Mouse (Mus musculus) kidney, postnatal 0 days (tissue): ENCODE results near the gene Pik3ca. TPM values are rescaled to one million over a fixed set of nuclear protein-coding genes. Genes with fewer than 3 reads are reported as not detected.

Source experiments
- ATAC-seq: fragments of 200-750 bp; cut with Nextera tagmentation; replicated peaks from 2 replicates; pipeline ENCODE4 v1.8.0; 2017; ENCODE audit warnings: low read depth, moderate number of reproducible peaks, moderate TSS enrichment, moderate library complexity; ENCODE audit not compliant: low FRiP score
- DNase-seq: peaks from one replicate; pipeline ENCODE4 v3.0.0-alpha.2; 2016; ENCODE audit warnings: low spot score
- H3K27ac ChIP-seq: fragments of 300-500 bp; sonication (generic); 2 replicates; pipeline ENCODE4 v1.5.1; 2014; ENCODE audit warnings: mild to moderate bottlenecking
- H3K27me3 ChIP-seq: fragments of 300-500 bp; sonication (generic); 2 replicates; pipeline ENCODE4 v1.6.1; 2014; ENCODE audit warnings: low read length, mixed read lengths; ENCODE audit not compliant: insufficient read depth
- H3K36me3 ChIP-seq: fragments of 300-500 bp; sonication (generic); 2 replicates; pipeline ENCODE4 v1.6.1; 2014; ENCODE audit warnings: low read length, mixed read lengths; ENCODE audit not compliant: insufficient read depth
- H3K4me1 ChIP-seq: fragments of 300-500 bp; sonication (generic); replicated peaks from 2 replicates; pipeline ENCODE4 v1.6.1; 2014; ENCODE audit warnings: antibody characterized with exemption, low read length, mixed read lengths; ENCODE audit not compliant: insufficient read depth
- H3K4me2 ChIP-seq: fragments of 300-500 bp; sonication (generic); 2 replicates; pipeline ENCODE4 v1.6.1; 2014; ENCODE audit warnings: mild to moderate bottlenecking, low read length, moderate library complexity, mixed read lengths
- H3K4me3 ChIP-seq: fragments of 300-500 bp; sonication (generic); replicated peaks from 2 replicates; pipeline ENCODE4 v1.5.1; 2014; ENCODE audit warnings: low read depth, low read length
- H3K9ac ChIP-seq: fragments of 300-500 bp; sonication (generic); 2 replicates; pipeline ENCODE4 v1.6.1; 2014; ENCODE audit warnings: low read depth, low read length
- H3K9me3 ChIP-seq: fragments of 300-500 bp; sonication (generic); replicated peaks from 2 replicates; pipeline ENCODE4 v1.6.1; 2016; ENCODE audit warnings: low read length, inconsistent platforms, mixed read lengths
- CTCF ChIP-seq: IDR thresholded peaks from 2 replicates; pipeline ENCODE4 v1.5.1; 2016; ENCODE audit warnings: antibody characterized with exemption, low read depth, mild to moderate bottlenecking, moderate library complexity
- WGBS: fragments of 180-500 bp; shearing (Covaris S2); extraction: QIAGEN DNeasy Blood & Tissue Kit; methylation state at CpG from one replicate; pipeline ENCODE4 v1.1.7; 2014; 5-methylcytosine and 5-hydroxymethylcytosine counted together
- polyA plus RNA-seq: library from polyadenylated mRNA; unstranded; fragments of >200 nt; fragmentation: Nextera tagmentation; extraction: Ambion mirVana; gene quantifications from 2 replicates; pipeline ENCODE4 v1.2.1, GENCODE M21; 2015

Gene Pik3ca
- polyA plus RNA-seq, 1 experiment from 2014 or later: 11.2 TPM

DNA sequence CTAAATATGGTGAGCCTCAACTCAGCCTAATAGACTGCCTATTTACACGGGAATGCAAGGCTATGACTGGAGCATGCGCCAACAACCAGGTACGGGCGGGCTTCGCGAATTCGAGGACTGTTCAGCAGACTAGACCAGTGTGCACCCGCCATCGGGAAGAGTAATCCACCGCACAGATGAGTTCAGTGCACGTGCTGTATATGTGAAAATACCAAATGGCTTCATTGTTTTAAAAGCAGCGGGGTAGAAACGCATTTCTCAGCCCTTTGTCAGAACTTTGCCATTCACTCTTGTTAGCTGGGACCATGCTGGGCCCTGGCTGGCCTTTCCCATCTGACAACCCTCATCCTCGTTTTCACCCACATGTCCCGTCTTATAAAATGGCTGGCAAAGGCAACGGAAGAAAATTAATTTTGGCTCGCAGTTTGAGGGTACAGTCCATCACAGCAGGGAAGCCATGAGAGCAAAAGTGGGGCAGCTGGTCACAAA lies 31.2 kb upstream of the Pik3ca start:
- TF ChIP-seq CTCF: no peak
- H3K4me3 ChIP-seq: peak overlapping the region; percentile 82
- 0 out of 2 replicates have a peak, but pooled peaks cover 1% of the 10 kb centered on the region for H3K4me1 ChIP-seq
- H3K9me3 ChIP-seq: no peaks in the 10 kb centered on the region
- DNase-seq (no peak), ATAC-seq (0 out of 2 replicates have a peak, but pooled peaks have one; percentile 52)
- H3K27me3 ChIP-seq: no peaks in the 10 kb centered on the region
- peak overlapping the region; percentile 83; the same call in 1 of the 2 replicates for H3K9ac ChIP-seq
- H3K36me3 ChIP-seq: no peaks in the 10 kb centered on the region
- no peak overlapping the region for H3K27ac ChIP-seq
- 70% methylated on average over 17 of the region's 17 CpGs for WGBS
- peak overlapping the region; percentile 89 for H3K4me2 ChIP-seq

DNA sequence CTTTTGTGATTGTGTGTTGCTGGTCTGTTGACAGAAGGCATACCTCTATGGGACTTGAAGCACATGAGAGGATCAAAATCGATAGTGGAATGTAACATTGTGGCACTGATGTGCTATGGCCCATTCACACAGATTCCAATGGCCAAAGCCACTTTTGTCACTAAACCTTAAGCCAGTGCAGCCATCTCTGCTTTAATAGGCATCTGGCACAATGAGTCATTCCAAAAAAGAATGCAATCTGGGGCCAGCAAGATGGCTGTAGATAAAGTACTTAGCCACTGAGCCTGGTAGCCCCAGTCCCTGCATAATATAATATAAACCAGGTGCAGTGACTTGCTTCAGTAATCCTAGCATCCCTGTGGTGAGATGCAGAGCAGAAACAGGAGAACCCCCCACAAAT lies 30.0 kb upstream of the Pik3ca start:
- Histone ChIP-seq H3K9ac (no peak overlapping the region), H3K4me2 (no peak overlapping the region), H3K4me1 (no peaks in the 10 kb centered on the region), H3K27me3 (no peaks in the 10 kb centered on the region), H3K36me3 (no peaks in the 10 kb centered on the region), H3K27ac (no peak overlapping the region), H3K9me3 (no peaks in the 10 kb centered on the region), H3K4me3 (no peak overlapping the region)
- DNase-seq: no peak
- no peak for ATAC-seq
- TF ChIP-seq CTCF: no peak
- WGBS: 86% methylated on average over 1 of the region's 1 CpGs

DNA sequence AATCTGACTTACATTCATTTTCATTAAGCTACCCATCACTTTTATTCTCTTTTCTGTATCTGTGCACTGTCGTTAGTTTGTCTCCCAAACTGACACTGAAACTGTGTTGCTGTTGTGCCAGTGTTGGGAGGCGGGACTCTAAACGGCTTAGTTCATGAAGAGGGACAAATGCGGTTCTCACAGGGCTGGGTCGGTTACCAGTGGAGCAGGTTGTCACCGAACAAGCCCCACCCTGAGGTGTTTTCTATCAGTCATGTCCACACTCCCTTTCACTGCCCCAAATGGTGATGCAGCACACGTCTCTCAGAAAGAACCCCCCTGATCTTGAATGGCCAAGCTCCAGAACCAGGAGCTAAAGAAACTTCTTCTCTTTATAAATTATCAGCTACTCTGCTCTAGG lies 25.5 kb upstream of the Pik3ca start:
- Histone ChIP-seq H3K9me3 (no peaks in the 10 kb centered on the region), H3K4me2 (no peak overlapping the region), H3K4me1 (no peaks in the 10 kb centered on the region), H3K27me3 (no peaks in the 10 kb centered on the region), H3K27ac (no peak overlapping the region), H3K36me3 (no peaks in the 10 kb centered on the region), H3K9ac (no peak overlapping the region), H3K4me3 (no peak overlapping the region)
- DNase-seq (no peak), ATAC-seq (no peak)
- no peak for TF ChIP-seq CTCF
- WGBS: 73% methylated on average over 7 of the region's 7 CpGs

DNA sequence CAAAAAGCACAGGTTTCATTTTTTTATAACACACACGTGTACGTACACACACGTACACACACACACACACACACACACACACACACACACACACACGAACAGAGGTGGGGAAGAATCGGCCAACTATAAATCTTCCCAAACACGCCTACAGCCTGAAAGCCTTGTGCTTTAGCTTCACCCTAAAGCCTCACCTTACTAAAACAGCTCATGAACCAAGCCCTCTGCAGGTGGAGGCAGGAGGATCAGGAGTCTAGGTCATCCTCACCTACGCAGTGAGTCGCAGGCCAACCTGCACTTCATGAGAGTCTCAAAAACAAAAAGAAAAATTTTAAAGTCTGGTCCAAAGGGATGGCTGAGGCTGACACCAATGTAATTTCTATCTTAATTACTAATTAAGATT lies 25.0 kb upstream of the Pik3ca start:
- H3K27me3 ChIP-seq: no peaks in the 10 kb centered on the region
- DNase-seq (no peak), ATAC-seq (no peak)
- H3K27ac ChIP-seq: no peak overlapping the region
- H3K4me1 ChIP-seq: no peaks in the 10 kb centered on the region
- H3K36me3 ChIP-seq: no peaks in the 10 kb centered on the region
- WGBS: 79% methylated on average over 8 of the region's 8 CpGs
- H3K9ac ChIP-seq: no peak overlapping the region
- H3K9me3 ChIP-seq: no peaks in the 10 kb centered on the region
- no peak overlapping the region for H3K4me2 ChIP-seq
- no peak overlapping the region for H3K4me3 ChIP-seq
- TF ChIP-seq CTCF: no peak

DNA sequence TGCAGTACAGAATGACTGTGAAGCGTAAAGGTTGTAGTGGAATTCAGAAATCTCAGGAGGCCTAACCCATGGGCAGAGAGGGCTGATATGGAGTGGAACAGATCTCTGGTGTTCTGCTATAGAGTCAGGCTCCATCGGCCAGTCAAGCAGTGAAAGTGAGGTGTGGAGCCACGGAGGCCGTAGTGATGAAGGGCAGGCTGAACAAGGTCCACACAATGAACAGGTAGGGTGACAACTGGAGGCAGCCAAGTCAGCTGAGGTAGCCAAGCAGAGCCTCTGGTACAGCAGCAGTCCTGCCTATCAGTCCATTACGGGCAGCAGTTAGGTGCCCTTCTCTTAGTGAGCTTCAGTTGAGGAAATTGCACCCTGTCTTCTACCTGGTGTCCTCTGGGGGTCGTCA lies 24.2 kb upstream of the Pik3ca start:
- Histone ChIP-seq H3K27ac (no peak overlapping the region), H3K9ac (no peak overlapping the region), H3K36me3 (no peaks in the 10 kb centered on the region), H3K27me3 (no peaks in the 10 kb centered on the region), H3K9me3 (no peaks in the 10 kb centered on the region), H3K4me2 (no peak overlapping the region), H3K4me1 (no peaks in the 10 kb centered on the region), H3K4me3 (no peak overlapping the region)
- no peak for ATAC-seq
- TF ChIP-seq CTCF: no peak
- no peak for DNase-seq
- WGBS: 66% methylated on average over 6 of the region's 6 CpGs

DNA sequence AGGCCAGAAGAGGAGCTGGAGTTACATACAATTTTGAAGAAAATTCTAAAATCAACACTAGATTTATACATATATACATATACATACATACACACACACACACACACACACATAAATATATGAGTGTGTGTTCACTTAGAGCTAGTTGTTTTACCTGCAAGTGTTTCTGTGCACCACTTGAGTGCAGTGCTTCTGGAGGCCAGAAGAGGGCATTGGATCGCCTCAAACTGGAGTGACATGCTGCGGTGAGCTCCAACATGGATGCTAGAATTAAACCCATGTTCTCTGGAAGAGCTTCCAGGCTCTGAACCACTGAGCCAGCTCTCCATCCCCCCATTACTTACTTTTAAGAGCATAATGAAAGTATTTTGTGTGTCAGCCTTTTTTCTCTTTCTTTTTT lies 17.6 kb upstream of the Pik3ca start:
- H3K4me1 ChIP-seq: no peaks in the 10 kb centered on the region
- H3K9me3 ChIP-seq: no peaks in the 10 kb centered on the region
- no peak overlapping the region for H3K27ac ChIP-seq
- H3K9ac ChIP-seq: no peak overlapping the region
- H3K4me2 ChIP-seq: no peak overlapping the region
- 31% methylated on average over 2 of the region's 2 CpGs for WGBS
- H3K27me3 ChIP-seq: no peaks in the 10 kb centered on the region
- DNase-seq (peak; percentile 43), ATAC-seq (no peak)
- no peaks in the 10 kb centered on the region for H3K36me3 ChIP-seq
- H3K4me3 ChIP-seq: no peak overlapping the region
- peak; percentile 61 for TF ChIP-seq CTCF

DNA sequence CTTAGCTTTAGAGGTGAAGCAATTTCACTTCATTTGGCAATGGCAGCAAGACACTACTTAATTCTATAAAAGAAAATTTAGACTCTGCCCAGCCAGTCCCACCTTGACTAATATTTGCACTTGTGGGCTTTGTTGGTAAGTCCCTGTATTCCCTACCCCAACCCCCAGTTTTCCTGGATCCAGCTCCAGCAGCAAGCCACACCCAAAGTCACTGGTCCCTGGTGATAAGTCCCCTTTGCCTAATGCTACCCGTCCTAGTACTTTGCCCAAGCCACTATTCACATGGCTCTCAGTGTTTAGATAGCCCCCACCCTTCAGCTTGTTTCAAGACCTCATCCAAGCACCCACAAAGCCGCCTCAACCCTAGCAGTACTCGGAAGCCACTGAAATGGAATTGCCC lies 15.9 kb upstream of the Pik3ca start:
- Histone ChIP-seq H3K27ac (no peak overlapping the region), H3K4me2 (no peak overlapping the region), H3K4me3 (no peak overlapping the region), H3K9ac (no peak overlapping the region), H3K4me1 (no peaks in the 10 kb centered on the region), H3K36me3 (no peaks in the 10 kb centered on the region), H3K27me3 (no peaks in the 10 kb centered on the region), H3K9me3 (no peaks in the 10 kb centered on the region)
- no peak for TF ChIP-seq CTCF
- DNase-seq: no peak
- WGBS: 85% methylated on average over 3 of the region's 3 CpGs
- no peak for ATAC-seq
